Mouse (Mus musculus): ENCODE measurements around the gene 5031439G07Rik.
"Not testable (repeated sequence)": the region's sequence is repeated elsewhere in the genome, so short reads cannot be mapped to it uniquely, and the experiment has no call there.

5031439G07Rik gene

DNA sequence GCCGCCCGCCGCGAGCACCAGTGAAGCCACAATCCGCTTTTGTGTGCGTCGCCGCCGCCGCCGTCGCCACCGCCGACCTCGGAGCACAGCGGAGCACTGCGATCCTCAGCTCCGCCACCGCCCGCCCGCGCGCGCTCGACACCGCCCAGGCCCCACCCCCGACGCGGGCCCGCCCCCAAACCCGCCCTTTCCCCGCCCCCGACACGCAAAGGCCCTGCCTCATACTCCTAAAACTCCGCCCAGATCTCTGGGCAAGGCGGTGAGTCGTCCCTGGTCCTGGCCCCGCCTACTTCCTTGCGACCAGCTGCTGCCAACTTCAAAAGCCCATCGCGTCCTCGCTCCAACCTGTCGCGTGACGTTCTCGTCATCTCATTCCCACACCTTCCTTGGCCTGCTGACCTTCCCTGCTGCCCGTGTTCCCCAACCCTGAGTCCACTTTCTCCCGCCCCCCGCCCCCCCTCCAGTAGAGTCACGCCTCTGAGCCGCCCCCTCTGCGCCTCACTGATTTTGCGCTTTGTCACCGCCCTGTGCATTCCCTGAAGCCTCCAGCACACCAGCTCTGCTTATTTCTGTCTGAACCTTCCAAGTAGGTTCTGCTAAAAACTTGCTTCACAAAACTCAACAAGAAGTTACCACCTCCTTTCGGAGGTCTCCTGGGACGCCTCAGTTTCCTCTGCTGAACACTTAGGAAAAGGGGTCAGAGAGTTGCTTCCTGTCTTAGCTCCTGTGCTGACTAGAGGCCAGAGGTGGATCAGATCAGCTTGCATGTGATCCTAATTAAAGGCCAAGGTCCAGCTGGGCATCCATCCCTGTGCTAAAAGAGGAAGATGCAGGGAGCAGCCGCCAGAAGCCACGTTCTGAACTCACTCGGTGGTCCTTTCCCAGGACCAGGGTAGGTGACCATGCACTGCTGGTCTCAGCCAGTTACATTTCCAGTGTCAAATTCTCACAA is at the start of gene 5031439G07Rik:
TSS of gene 5031439G07Rik (minus strand) at position 678 of the 952 bp plus-strand sequence.
- DNase-seq: peak; percentile 86 to 90

GRCm38 (mm10) chr15:85037343-85037690 is 49.0 kb upstream of the 5031439G07Rik start:
- no peak for DNase-seq

DNA sequence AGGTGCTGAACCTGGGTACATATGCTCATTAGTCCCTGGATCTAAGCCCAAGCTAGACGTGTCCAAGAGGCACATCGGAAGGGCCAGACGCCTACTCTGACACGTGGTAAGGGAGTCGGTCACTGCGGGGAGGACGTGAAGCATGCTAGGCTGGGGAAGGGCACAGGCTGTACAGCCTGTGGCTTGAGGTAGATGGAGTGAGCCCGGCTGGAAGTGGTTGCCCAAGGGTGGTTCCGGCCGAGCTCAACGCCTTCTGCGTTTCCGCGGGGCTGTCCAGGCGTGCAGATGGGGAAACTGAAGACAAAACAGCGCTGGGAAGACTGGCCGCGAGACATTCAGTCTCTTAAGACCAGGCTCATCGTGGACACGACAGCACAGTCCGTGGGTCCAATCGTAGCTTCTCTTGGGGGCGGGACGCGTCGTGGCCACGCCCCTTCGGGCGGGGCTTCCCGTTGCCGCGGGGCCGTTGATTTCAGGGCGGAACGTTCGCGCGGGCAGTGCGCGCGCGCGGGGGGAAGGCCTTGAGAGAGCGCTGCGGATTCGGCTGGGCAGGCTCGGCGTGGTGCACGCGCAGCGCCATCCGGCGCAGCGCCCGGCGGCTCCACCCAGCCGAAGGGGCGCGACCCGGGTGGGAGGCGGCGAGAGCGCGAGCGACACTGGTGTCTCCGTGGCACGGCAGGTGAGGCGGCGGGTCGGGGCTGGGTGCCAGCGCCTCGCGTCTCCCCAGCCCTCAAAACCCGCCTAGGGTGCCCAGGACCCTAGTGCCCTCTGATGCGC is 48.4 kb upstream of the 5031439G07Rik start:
- peak; percentile 95 to 99 for DNase-seq

DNA sequence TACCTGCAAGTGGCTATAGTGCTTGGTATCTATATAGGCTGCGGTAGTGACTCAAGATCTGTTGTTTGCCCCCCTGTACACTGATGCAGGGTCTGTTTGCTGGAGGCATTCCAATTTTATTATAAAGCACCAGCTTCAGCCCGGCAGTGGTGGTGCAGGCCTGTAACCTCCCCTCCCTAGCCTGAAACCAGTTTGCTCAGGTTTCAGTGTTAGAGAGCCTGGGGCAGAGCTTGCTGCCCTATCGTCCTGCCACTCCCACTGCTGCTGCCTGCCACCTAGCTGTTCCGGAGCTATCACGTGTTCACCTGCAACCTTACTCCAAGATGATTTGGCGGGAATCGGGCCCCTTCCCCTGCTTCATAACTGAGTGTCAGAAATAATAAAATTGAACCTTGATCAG is 45.6 kb upstream of the 5031439G07Rik start:
- DNase-seq: not testable (repeated sequence)

DNA sequence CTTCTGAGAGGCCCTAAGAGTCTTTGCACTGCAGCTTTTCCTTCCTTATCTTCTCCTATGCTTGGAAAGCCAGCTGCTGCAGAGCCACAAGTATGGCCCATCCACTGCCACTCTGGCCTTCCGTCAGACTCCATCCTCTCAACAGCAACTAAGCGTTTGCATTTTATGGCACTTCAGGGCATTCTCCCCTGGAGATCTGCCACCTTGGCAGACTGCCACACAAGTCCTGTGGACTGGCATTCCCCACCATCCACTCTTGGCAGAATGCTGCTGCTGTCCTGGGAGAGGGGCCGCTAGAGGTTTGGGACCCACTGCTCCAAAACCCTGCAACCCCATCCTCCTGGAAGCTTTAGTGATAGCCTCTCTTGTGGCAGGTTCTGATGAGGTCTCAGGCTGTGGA is 43.5 kb upstream of the 5031439G07Rik start:
- no peak for DNase-seq

GRCm38 (mm10) chr15:85030643-85031042 is 42.3 kb upstream of the 5031439G07Rik start:
- not testable (repeated sequence) for DNase-seq

- not testable (repeated sequence) for DNase-seq
Observed at GRCm38 (mm10) chr15:85028648-85029047, 40.3 kb upstream of the 5031439G07Rik start, which contains the start of gene Fam118a. TSS of gene Fam118a (plus strand) at chr15:85028948.

DNA sequence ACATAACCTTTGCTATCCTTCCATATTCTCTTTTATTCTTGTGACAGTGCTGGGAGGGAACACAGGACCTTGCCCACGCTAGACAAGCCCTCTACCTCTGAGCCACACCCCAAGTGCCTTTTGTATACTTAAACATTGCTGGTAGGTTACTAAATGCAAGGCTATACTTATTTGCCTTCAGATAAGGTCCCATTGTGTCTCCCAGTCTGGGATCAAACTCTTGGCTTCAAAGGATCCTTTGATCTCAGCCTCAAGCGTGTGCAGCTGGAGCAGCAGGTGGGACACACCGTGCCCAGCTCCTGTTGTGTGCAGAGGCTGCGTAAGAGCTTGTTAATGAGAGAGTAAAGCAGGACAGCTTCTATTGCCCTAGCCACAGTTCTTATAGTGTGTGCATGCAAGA is 39.4 kb upstream of the 5031439G07Rik start:
- DNase-seq: no peak

DNA sequence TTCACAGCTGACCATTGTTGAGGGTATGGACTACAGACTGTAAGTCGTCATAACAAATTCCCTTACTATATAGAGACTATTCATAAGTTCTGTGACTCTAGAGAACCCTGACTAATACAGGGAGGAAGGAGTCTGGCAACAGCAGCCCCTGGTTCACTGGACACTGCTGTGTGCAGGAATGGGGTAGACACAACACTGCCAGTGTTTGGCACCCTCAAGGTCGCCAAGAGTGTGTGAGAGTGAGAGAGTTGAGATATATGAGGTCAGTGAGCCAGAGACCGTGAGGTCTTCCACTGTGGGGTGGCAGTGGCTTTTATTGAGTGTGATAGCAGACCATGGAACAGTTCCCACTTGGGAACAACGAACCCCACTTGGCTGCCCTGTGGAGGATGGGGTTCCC is 37.8 kb upstream of the 5031439G07Rik start:
- no peak for DNase-seq

DNA sequence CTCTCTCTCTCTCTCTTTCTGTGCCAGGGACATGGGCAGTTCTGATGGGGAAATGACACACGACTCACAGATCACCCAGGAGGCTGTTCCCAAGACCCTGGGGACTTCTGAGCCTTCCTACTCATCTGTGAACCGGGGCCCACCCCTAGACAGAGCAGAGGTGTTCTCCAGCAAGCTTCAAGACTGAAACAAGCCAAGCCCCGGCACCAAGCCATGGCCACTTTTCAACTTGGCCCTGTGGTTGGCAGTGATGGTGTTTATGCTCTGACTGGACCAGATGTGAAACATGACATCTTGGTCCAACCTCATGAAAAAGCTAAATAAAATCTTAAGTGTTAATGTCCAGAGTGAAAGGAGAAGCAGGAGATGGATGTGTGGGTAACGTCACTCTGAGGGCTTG is 33.9 kb upstream of the 5031439G07Rik start:
- DNase-seq: no peak

DNA sequence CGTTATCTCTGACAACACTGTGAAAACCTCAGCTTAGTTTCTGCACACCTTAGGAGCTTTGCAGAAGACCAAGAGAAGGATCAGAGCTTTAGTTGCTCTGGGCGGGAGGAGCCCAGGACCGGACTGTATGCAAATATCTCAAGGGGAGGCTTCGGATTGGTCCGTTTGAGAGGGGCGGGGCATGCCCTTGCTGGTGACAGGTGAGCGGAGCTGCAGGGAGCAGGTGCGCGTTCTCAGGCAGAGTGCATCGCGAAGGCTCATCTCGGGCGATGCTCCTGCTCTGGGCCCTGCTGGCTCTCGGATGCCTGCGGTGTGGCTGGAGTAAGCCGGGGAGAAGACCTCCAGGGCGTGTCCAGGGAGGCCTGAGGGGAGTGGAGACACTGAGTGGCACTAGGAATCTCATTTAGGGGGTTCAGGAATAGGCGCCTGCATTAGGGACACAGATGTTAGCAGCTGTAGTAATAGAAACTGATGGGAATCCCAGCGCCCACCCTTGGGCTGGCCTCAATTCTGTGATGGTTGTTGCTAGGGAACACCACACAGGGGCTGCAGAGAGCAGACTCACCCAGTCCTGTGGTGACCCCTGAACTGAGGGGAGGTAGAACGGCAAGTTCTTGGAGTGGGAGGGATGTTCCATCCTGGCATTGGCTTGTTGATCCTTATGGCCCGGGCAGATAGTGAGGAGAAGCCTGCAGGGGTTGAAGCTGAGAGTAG is 28.8 kb upstream of the 5031439G07Rik start, which contains the start of gene Upk3a:
TSS of gene Upk3a (plus strand) at position 191 of the 714 bp plus-strand sequence.
- peak; percentile 39 to 47 for DNase-seq

- no peak for DNase-seq
Observed at GRCm38 (mm10) chr15:85015771-85016170, 27.4 kb upstream of the 5031439G07Rik start.

DNA sequence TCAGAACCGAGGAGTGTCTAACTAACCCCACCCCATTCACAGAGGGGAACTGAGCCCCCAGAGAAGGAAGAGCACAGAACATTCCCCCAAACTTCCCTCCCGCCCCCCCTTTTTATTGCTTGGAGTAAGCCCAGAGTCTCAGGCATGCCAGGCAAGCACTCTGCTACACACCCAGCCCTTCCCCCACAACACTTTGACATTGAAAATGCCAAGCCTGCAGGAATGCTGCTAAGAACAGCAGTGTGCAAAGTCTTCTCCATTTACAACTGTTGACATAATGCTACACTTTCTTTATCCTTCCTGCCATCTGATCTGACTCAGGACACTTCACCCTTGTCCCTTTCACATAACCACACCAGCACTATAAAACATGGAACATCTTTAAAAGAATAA is 24.3 kb upstream of the 5031439G07Rik start:
- DNase-seq: no peak

DNA sequence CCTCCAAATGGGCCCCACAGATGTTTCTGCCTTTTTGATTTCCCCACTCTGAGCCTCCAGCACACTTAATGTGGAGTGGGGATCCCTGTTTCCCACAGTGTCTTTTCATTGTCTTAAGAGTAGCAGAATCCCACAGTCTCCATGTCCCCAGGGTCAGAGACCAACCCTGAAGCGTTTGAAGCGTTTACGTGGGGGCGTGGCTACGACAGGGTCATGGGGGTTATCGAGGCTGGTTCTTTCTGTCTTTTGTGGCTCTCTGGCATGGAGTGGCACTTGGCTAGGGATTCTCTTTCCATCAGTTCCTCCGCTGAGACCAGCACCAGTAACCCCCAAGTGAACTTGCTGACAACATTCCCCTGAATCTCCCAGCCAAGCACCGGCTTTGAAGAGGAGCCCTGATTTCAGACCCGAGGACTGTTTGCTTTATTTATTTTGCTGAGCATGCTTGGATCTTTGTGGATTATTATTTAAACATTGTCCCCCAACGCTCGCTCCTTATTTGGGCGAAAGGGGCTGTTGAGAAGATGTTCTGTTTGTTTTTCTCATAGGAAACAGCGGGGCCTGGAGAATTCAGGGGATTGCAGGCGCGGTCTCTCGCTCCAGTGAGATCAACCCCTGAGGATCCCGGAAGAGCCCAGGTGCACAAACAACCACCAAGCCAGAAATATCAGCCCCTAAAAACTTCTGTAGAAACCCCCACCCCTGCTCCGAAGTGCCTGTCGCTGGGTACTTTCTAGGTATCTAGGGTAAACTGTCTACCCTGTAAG is 23.7 kb upstream of the 5031439G07Rik start:
- DNase-seq: no peak

DNA sequence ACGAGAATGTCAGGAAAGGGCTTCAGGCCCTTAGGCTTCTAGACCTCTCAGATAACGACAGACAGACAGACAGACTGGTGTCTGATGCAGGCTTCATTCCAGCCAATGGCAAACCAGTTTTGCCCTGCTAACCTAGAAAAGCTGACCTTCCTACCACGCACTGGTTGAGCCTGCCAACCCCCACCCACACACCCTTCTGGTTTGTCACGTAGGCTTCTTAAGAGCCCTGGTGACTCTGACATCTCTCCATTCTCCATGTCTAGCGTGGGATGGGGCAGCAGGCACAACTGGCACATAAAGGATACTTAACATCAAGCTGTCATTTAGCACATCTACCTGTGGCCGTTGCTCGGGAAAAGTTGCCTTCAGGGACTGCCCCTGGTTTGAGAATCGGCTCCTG is 21.3 kb upstream of the 5031439G07Rik start:
- no peak for DNase-seq

- DNase-seq: peak; percentile 76 to 88
Observed at GRCm38 (mm10) chr15:85000984-85001982, 12.9 kb upstream of the 5031439G07Rik start.

GRCm38 (mm10) chr15:84999911-85000310 is 11.6 kb upstream of the 5031439G07Rik start:
- DNase-seq: no peak

GRCm38 (mm10) chr15:84997768-84998454 is 9.6 kb upstream of the 5031439G07Rik start:
- no peak for DNase-seq

DNA sequence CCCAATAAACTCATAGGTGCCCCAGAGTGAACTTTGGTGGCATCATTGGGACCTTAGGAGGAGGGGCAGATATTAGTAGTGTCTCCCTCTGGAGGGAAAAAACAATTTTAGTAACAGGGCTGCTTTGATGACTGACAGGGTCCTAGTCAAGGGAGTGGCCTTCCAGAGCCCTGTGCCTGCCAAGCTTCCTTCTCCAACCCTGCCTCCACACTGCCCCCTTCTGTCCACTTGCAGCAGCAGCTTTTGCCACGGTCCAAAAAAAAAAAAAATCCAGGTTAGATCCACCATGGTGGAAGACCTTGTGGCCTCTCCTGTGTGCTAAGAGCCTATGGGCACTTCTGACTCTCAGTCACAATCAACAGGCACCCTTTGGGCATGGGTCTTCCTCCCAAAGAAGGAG is 7.6 kb upstream of the 5031439G07Rik start:
- peak; percentile 48 to 59 for DNase-seq

DNA sequence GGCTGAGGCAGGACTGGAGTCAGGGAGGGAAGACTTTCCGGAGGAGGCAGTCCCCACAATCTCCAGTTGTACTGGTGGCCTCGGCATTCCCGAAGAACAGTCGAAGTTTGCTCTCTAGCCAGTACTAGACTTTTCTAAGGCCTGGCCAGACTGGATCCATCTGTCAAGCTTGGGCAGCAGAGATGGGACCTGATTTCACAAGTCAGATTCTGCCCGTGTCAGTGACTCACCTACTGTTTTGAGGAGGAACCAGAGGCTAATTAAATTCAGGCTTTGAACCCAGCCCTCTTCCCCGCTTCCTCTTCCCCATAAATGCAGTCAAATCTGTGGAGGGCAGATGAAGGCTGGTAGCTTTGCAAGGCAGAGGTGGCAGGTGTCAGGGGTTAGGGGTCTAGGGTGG is 6.7 kb upstream of the 5031439G07Rik start:
- no peak for DNase-seq
